Mouse (Mus musculus): ENCODE data around the gene Sept9.

Sept9 gene

DNA sequence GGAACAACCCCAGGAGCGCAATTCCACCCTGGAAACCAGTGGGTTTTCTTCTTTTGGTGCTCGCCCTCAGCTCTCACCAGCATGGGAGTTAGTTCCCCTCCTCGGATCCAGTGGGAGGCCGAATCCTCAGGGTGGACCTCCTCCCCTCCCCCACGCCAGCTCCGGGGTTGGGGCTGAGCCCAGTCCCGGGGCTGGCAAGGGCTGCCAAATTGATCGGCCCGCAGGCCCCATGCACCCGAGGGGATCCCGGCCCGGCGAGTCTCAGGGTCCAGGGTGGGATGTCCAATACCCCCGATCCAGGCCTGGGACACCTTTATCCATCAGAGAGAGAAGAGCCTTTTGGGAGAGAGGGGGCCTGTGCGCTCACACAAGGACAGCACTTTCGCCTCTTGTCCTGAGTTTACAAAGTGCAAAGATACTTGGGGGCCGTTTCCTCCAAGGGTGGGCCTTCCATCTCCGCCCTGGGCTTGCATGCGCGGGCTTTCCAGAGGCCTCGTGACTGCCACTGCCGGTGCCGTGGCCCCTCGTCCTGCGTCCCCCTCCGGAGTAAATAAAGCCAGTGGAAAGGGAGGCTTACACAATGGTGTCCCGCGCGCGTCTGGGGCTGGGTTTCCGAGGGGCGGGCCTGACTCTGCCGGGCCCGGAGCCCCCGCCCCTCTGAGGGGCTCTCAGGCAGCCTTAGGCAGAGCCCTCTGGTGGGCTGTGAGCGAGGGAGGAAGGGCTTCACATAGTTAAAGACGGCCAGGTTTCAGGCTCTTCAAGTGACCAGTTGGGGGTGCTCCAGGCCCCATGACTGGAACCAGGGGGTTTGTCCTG lies 67.7 kb downstream of the Sept9 start:
- DNase-seq, result peak; percentile 78 to 87

DNA sequence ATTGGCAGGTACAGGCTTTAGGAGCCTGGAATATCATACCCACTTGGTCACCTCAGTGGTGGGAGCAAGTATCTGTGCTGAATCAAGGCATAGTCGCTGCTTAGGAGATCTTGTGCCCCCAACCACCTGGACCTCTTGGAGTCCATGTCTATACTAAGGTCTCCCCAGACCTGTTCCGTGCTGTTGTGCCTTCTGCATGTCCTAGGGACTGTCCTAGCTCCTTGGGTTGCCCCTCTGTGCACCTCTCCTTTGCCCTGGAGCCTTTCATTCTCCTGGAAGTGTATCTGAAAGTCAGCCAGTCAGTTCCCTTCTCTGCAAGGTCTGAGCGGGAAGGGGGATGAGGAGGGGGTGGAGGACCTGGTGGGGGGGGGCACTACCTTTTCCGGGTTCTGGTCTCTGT lies 68.4 kb downstream of the Sept9 start:
- DNase-seq, result no peak

- no peak for DNase-seq
These were observed 69.0 kb downstream of the Sept9 start for GRCm38 (mm10) chr11:117268304-117268956.

GRCm38 (mm10) chr11:117269053-117269702 lies 69.7 kb downstream of the Sept9 start:
- DNase-seq, result no peak

- DNase-seq, result no peak
These were observed 70.5 kb downstream of the Sept9 start for GRCm38 (mm10) chr11:117269946-117270345.

- peak; percentile 43 to 63 for DNase-seq
These were observed 75.5 kb downstream of the Sept9 start for GRCm38 (mm10) chr11:117274973-117275372.

DNA sequence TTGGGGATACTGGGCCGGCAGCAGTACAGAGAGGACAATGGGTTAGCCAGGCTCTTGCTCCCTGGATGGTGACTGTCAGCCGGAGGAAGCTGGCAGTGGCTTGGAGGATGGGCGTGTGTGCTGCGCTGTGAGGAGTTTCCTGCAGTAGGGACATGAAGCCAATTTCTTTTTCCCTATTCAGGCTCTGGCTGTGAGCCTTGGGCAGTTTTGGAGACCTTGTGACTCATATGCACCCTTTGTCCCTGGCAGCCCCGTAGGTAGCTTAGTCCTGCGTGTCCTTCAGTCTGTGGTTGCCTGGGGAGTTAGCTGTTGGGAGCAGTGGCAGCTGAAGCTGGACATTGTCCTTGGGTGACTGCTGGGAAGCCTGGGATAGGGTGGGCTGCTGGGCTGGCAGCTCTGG lies 76.5 kb downstream of the Sept9 start:
- no peak for DNase-seq

- DNase-seq, result no peak
These were observed 77.5 kb downstream of the Sept9 start for GRCm38 (mm10) chr11:117276946-117277345.

DNA sequence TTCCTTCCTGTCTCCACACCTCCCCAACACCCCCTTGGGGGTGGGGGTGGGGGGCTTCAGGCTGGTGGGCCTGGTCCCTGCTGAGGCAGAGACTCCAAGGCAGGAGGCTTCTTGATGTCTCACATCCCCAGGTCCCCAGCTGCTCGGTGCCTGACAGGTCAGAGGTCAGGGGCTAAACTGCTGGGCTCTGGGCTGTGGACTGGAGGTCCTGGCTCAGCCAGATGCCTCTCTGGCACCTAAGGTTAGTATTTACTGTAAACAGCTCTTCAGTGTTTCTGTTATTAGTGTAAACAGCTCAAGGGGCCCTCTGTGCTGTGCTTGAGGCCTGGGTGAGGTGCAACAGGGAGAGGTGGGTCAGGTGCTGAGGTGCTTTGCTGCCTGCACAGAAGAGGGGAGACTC lies 78.7 kb downstream of the Sept9 start:
- no peak for DNase-seq

GRCm38 (mm10) chr11:117278514-117278913 lies 79.1 kb downstream of the Sept9 start:
- no peak for DNase-seq

GRCm38 (mm10) chr11:117279993-117280392 lies 80.5 kb downstream of the Sept9 start:
- no peak for DNase-seq

DNA sequence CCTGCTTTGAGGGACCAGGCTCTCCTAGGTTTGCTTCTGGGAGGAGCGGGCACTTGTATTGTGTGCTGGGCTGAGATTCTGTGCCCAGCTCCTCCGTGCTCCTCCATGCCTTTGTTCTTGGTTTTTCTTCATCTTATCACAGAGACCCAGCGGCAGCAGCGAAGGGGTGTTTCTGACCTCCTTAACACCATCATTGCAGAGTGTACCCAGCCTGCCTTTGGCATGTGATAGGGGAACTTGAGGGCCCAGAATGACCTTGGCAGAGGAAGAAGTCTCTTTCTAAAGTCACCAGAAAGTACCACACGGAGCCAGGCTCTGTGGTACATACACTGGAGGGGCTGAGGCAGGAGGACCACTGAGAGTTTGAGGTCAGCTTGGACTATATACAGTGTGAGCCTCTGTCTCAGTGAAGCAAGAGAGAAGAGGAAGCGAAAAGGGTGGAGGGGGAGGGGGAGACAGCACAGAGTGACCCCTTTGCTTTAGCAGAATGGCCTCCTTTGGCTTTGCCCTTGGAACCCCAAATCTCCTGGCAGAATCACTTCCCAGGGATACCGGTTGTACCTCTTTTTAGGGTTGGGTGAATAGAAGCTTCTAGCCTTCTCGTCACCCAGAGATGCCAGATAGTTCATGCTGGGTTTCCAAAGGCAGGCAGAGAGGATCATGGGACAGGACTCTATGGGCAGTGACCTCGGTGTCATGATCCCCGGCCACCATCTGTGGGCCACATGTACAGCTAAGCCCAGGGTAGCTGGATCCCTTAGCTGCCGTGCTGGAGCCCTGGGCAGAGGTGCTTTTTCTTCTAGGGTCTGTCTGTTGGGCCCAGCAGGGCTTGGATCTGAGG lies 83.8 kb downstream of the Sept9 start:
- no peak for DNase-seq

- DNase-seq, result no peak
These were observed 84.5 kb downstream of the Sept9 start for GRCm38 (mm10) chr11:117283889-117284450.

- DNase-seq, result no peak
These were observed 85.5 kb downstream of the Sept9 start for GRCm38 (mm10) chr11:117284721-117285605.

GRCm38 (mm10) chr11:117285606-117285931 lies 86.1 kb downstream of the Sept9 start:
- no peak for DNase-seq

DNA sequence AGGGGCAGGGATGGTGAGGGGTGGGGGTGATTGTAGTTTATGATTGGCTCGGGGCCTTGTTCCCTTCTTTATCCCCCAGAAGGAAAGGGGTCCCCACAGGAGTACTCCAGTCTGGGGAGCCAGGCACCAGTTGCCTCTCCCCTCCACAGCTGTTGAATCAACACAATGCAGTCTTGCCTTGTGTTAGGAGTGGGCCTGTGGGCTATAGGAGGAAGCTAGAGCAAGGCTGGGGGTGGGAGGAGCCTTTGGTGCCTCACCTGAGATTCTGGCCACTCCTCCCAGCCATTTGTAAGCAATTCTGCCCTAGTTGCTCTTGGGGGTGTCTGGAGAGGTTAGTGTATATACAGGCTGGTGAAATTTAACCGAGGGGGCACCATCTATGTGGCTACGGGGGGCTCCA lies 88.3 kb downstream of the Sept9 start:
- no peak for DNase-seq

GRCm38 (mm10) chr11:117288765-117289164 lies 89.3 kb downstream of the Sept9 start:
- DNase-seq, result no peak

DNA sequence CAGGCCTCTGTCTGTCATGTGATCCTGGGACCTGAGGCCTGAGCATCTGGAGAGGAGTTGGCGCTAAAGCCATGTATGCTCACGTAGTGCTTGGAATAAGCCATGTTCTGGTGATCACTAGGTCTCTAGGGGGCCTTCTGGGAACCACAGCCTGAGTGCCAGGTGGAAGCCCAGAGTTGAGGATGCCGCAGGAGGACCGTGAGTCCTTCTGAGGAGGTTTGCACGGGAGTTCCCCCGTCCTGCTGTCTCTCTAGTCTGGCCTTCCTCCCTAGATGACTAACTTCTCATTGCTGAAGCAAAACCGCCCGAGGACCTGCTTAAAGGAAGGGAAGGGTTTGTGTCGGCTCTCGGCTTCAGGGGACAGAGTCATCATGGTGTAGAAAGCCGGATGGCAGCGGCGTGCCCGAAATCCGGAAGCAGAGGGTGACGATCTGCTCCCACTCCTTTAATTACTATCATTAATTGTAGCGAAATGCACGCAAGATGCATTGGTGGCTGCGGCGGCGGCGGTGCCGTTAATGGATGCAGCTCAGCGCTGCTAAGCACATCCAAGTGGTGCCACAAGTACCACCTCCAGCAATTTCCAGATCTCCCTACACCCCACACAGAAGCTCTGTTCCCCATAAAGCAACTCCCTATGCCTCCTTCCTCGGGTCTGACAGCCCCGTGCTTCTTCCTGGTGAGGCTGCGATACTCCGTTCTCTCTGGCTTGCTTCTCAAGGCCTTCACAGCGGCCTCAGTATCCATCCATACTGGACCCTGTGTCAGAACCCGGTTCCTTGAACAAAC lies 92.0 kb downstream of the Sept9 start:
- DNase-seq, result no peak

GRCm38 (mm10) chr11:117292446-117292845 lies 93.0 kb downstream of the Sept9 start:
- peak; percentile 88 to 95 for DNase-seq

DNA sequence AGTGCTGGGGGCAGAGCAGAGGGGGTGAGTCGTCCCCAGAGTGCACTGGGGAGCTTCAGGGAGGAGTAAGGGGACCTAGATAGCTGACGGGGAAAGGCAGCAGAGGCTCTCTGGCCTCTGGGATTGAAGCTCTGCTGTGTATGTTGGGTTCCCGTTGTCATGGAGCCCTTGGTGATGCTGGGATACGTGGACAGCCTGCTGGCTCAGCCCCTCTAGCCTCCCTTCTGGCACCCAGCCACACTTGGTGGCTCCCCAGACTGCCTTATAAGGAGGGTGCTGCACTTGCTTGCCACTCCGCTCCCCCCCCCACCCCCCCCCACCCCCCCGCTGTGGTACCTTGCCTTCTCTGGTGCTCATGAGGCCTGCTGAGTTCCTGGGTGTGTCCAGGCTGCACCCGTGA lies 95.8 kb downstream of the Sept9 start:
- DNase-seq, result no peak

DNA sequence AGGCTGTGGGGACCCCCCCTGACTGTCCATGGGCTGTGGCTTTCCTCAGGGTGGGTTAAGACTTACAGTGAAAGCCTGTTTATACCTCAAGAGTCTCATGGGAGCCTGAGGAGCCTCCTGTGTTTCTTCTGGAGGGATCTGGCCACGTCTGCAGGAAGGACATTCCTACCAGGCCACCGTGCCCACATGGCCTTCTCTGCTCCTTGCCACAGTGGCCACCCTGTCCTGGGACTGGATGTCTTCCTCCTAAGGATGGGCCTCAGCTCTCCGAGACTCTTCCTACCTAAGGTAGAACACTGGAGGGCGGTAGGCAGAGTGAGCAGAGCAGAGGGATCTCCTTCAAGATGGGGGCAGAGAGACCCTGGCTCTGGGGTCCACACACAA lies 96.6 kb downstream of the Sept9 start:
- DNase-seq, result no peak

Measured in thymus, postnatal 36 days (tissue).